Mouse (Mus musculus): ENCODE measurements around the gene Gga3.

- TF ChIP-seq CTCF (conservative IDR thresholded peaks at IDR 0.05; ENCODE audit: insufficient read depth, insufficient read length, low read depth, low read length) (no peak), POLR2A (IDR thresholded peaks at IDR 0.05; ENCODE audit: low read depth, low read length) (no peak)
These were observed 10.7 kb upstream of the Gga3 start for GRCm38 (mm10) chr11:115614346-115615107.

Measured in kidney, adult 2 months (tissue).